Mouse (Mus musculus): ENCODE data around the gene Rhoq. TPM values are rescaled to one million over a fixed set of nuclear protein-coding genes. Genes with fewer than 3 reads are reported as not detected.

Rhoq gene
- polyA plus RNA-seq, 1 experiment from 2014 or later: 8.1 TPM

DNA sequence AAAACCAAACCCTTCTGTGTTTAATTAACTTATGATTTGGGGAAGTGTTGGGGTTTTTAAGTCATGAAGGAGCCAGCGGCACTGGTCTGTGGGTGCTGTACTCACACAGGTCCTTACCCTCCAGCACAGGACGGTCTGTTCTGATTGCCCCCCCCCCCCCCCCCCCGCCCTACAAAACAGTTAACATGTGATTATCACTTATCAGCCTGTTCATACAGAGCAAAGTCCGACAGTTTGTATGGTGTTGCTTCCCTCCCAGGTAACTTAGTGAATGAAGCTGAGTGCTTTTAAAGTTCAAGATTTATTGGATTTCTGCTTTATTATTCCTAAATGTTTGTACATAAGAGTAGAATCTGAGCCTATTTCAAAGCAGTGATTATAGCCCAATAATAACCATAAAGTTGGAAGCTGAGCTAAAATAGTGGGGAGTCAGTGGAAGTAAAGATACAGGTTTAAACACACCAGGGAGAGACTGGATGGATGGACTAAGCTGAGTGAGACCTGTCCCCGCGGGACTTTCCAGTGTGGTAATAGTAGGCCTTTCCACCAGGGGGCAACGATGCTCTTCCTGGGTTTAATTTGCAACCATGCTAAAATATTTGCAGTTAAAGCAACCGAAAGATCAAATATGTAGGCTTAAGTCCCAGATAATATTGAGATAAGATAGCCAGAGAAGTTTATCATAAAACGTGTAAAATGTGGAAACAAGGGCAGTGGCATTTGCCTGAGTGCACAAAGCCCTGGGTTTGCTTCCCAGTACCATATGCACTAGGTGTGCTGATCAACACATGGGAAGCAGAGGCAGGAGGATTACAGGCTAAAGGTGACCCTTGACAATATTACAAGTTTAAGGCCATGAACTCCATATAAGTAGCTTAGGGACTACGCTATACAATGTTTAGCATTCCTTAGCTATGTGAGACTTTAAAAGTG lies 73.5 kb downstream of the Rhoq start:
- Histone ChIP-seq H3K27me3 (ENCODE audit: poor library complexity, severe bottlenecking) (no peaks in the 10 kb centered on the region), H3K27ac (no peak overlapping the region), H3K4me1 (no peaks in the 10 kb centered on the region), H3K36me3 (replicated peaks) (peaks cover 47% of the 10 kb centered on the region), H3K4me3 (no peak overlapping the region), H3K9me3 (no peaks in the 10 kb centered on the region)
- DNase-seq (ENCODE audit: extremely low spot score, low spot score): no peak
- WGBS: 62% methylated on average over 10 of the region's 10 CpGs

DNA sequence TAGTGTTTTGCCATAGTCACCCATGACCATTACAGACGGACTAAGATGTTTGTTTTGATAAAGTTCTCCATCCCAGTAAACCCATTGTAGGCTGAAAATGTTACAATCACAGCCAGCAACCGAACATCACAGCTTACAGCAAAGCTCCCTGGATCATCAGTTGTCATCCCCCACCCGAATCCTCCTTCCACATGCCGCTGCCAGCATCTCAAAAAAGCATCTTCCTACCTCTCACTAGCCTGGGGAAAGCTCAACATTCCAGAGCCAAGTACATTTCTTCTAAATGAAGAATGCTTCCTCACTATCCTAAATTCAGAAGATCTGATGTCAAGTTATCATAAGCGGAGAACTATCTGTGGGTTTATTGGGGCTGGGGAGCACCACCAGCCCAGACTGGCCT lies 75.6 kb downstream of the Rhoq start:
- Histone ChIP-seq H3K27ac (no peak overlapping the region), H3K4me3 (no peak overlapping the region), H3K27me3 (ENCODE audit: poor library complexity, severe bottlenecking) (peaks cover 1% of the 10 kb centered on the region; the same call in 1 of the 2 replicates), H3K36me3 (replicated peaks) (peaks cover 33% of the 10 kb centered on the region), H3K4me1 (no peaks in the 10 kb centered on the region; the same call in 1 of the 2 replicates), H3K9me3 (no peaks in the 10 kb centered on the region)
- 90% methylated on average over 5 of the region's 5 CpGs for WGBS
- DNase-seq (ENCODE audit: extremely low spot score, low spot score): no peak

GRCm38 (mm10) chr17:87041739-87042138 lies 78.9 kb downstream of the Rhoq start:
- H3K36me3 ChIP-seq (replicated peaks): peaks cover 14% of the 10 kb centered on the region
- no peak overlapping the region for H3K27ac ChIP-seq
- H3K27me3 ChIP-seq (ENCODE audit: poor library complexity, severe bottlenecking): peaks cover 6% of the 10 kb centered on the region; the same call in 1 of the 2 replicates
- H3K4me3 ChIP-seq: no peak overlapping the region
- peaks cover 3% of the 10 kb centered on the region; the same call in 1 of the 2 replicates for H3K4me1 ChIP-seq
- no peaks in the 10 kb centered on the region for H3K9me3 ChIP-seq
- DNase-seq (ENCODE audit: extremely low spot score, low spot score): no peak
- WGBS: 84% methylated on average over 19 of the region's 19 CpGs

- no peaks in the 10 kb centered on the region for H3K36me3 ChIP-seq (replicated peaks)
- peaks cover 10% of the 10 kb centered on the region; the same call in 1 of the 2 replicates for H3K27me3 ChIP-seq (ENCODE audit: poor library complexity, severe bottlenecking)
- no peak overlapping the region for H3K4me3 ChIP-seq
- H3K27ac ChIP-seq: no peak overlapping the region
- WGBS: 2% methylated on average over 15 of the region's 15 CpGs
- H3K4me1 ChIP-seq: peaks cover 3% of the 10 kb centered on the region; the same call in 1 of the 2 replicates
- no peaks in the 10 kb centered on the region for H3K9me3 ChIP-seq
- DNase-seq (ENCODE audit: extremely low spot score, low spot score): peak; percentile 85
Observed at GRCm38 (mm10) chr17:87044364-87044763, 81.5 kb downstream of the Rhoq start.

DNA sequence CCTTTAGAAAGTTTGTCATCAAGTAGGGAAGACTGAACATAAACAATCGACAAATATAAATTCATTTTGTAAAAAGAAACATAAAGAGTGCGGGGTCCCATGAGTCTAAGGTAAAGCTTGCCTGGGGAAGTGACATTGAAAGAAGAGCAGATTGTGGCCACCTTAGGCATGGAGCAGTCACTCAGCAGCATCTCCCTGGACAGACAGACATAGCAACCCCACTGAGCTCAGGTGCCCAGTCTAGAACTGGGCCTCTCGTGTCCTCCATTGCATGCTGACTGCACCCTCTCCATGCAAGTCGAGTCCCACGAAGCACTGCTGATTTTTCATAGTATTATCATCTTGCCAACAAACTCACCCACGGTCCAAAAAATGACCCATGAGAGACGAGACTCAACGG lies 81.9 kb downstream of the Rhoq start:
- H3K9me3 ChIP-seq: no peaks in the 10 kb centered on the region
- H3K4me1 ChIP-seq: peaks cover 3% of the 10 kb centered on the region; the same call in 1 of the 2 replicates
- no peak overlapping the region for H3K4me3 ChIP-seq
- 82% methylated on average over 8 of the region's 8 CpGs for WGBS
- no peak overlapping the region for H3K27ac ChIP-seq
- no peaks in the 10 kb centered on the region for H3K36me3 ChIP-seq (replicated peaks)
- H3K27me3 ChIP-seq (ENCODE audit: poor library complexity, severe bottlenecking): peaks cover 10% of the 10 kb centered on the region; the same call in 1 of the 2 replicates
- no peak for DNase-seq (ENCODE audit: extremely low spot score, low spot score)

Other genes starting within 250 kb of the Rhoq start
- gene Epas1, start 209.4 kb upstream of the Rhoq start, polyA plus RNA-seq (2016; fragmentation: Nextera tagmentation; extraction: Ambion mirVana): 1.9 TPM in 2 replicates
- not detected in 2 replicates for gene Tmem247, start 45.7 kb upstream of the Rhoq start, polyA plus RNA-seq (2016; fragmentation: Nextera tagmentation; extraction: Ambion mirVana)
- gene Atp6v1e2, start 15.2 kb upstream of the Rhoq start, polyA plus RNA-seq (2016; fragmentation: Nextera tagmentation; extraction: Ambion mirVana): not detected in 2 replicates
- gene Pigf, start 62.3 kb downstream of the Rhoq start, polyA plus RNA-seq (2016; fragmentation: Nextera tagmentation; extraction: Ambion mirVana): 49.7 and 56.7 TPM in 2 replicates
- 142 and 143 TPM in 2 replicates for gene Cript, start 62.5 kb downstream of the Rhoq start, polyA plus RNA-seq (2016; fragmentation: Nextera tagmentation; extraction: Ambion mirVana)
- 6.4 and 7.4 TPM in 2 replicates for gene Socs5, start 144.6 kb downstream of the Rhoq start, polyA plus RNA-seq (2016; fragmentation: Nextera tagmentation; extraction: Ambion mirVana)